Mouse (Mus musculus) intestine, embryonic 14.5 days (tissue): ENCODE results near the gene G6pdx. TPM values are rescaled to one million over a fixed set of nuclear protein-coding genes. Genes with fewer than 3 reads are reported as not detected.

Source experiments
- ATAC-seq: fragments of 200-750 bp; cut with Nextera tagmentation; replicated peaks from 2 replicates; pipeline ENCODE4 v1.8.0; 2017; ENCODE audit warnings: low read depth, moderate number of reproducible peaks, moderate TSS enrichment, moderate library complexity; ENCODE audit not compliant: low FRiP score, low TSS enrichment
- DNase-seq: peaks from one replicate; pipeline ENCODE4 v3.0.0-alpha.2; 2018; ENCODE audit warnings: low spot score
- H3K27ac ChIP-seq: fragments of 300-500 bp; sonication (generic); 2 replicates; pipeline ENCODE4 v1.5.1; 2014; ENCODE audit warnings: low read depth, mild to moderate bottlenecking, control low read depth
- H3K27me3 ChIP-seq: fragments of 300-500 bp; sonication (generic); replicated peaks from 2 replicates; pipeline ENCODE4 v1.6.1; 2014; ENCODE audit warnings: low read length, control low read depth; ENCODE audit not compliant: control insufficient read depth, insufficient read depth
- H3K36me3 ChIP-seq: fragments of 300-500 bp; sonication (generic); 2 replicates; pipeline ENCODE4 v1.6.1; 2014; ENCODE audit warnings: low read length, control low read depth; ENCODE audit not compliant: control insufficient read depth, insufficient read depth
- H3K4me1 ChIP-seq: fragments of 300-500 bp; sonication (generic); replicated peaks from 2 replicates; pipeline ENCODE4 v1.6.1; 2014; ENCODE audit warnings: low read length, control low read depth, mixed read lengths; ENCODE audit not compliant: control insufficient read depth, insufficient read depth
- H3K4me2 ChIP-seq: fragments of 300-500 bp; sonication (generic); 2 replicates; pipeline ENCODE4 v1.6.1; 2014; ENCODE audit warnings: low read length
- H3K4me3 ChIP-seq: fragments of 300-500 bp; sonication (generic); 2 replicates; pipeline ENCODE4 v1.5.1; 2014; ENCODE audit warnings: low read depth, low read length, control low read depth, mixed read lengths
- H3K9ac ChIP-seq: fragments of 300-500 bp; sonication (generic); 2 replicates; pipeline ENCODE4 v1.6.1; 2014; ENCODE audit warnings: mild to moderate bottlenecking, low read length
- H3K9me3 ChIP-seq: fragments of 300-500 bp; sonication (generic); 2 replicates; pipeline ENCODE4 v1.6.1; 2016; ENCODE audit warnings: low read length, control low read depth; ENCODE audit not compliant: control insufficient read depth
- WGBS: fragments of 180-500 bp; shearing (Covaris S2); extraction: QIAGEN DNeasy Blood & Tissue Kit; methylation state at CpG from one replicate; pipeline ENCODE4 v1.1.7; 2014; 5-methylcytosine and 5-hydroxymethylcytosine counted together
- polyA plus RNA-seq: library from polyadenylated mRNA; unstranded; fragments of >200 nt; fragmentation: Nextera tagmentation; extraction: Ambion mirVana; gene quantifications from 2 replicates; pipeline ENCODE4 v1.2.1, GENCODE M21; 2014

Gene G6pdx
- polyA plus RNA-seq, 1 experiment from 2014 or later = 52.9 TPM

DNA sequence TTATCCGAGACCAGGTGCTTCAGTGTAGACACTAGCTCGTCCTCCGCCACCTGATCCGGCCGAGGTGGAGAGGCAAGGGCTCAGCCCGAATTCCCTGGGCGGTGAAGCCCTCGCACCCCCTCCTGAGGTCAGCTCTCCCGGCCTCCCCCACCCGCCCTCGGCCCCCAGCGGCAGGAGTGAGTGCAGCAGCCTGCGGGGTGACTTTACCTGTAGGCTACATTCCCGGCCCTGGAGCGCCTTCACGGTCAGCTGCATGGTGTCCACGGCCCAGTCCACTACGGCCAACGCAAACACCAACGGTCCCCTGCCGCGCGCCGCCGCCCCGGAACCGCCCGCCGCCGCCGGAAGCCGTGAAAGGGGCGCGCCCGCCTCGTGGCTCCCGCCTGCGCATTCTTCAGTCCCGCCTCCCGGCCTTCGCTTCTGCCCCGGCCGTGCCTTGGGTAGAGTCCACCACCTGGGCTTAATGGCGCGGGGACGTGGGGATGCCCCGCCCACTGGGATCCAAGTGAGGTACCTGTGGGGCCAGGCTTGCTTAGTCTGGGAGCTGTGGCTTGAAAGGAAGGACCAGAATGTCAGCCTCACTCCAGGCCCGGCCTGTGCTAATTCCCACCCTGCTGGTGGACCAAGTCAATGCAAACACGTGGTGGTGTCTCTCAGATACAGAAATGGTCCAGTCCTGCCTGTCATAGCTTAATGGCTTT is 60.6 kb downstream of the G6pdx start:
- H3K4me2 ChIP-seq = peak overlapping the region; percentile 59
- peak overlapping the region; percentile 54 for H3K4me3 ChIP-seq
- H3K27ac ChIP-seq = peak overlapping the region; percentile 65; the same call in 1 of the 2 replicates
- H3K4me1 ChIP-seq = no peaks in the 10 kb centered on the region; the same call in 1 of the 2 replicates
- peaks cover 14% of the 10 kb centered on the region for H3K36me3 ChIP-seq
- DNase-seq (peak; percentile 75), ATAC-seq (peak; percentile 85)
- peak overlapping the region; percentile 65 for H3K9ac ChIP-seq
- H3K9me3 ChIP-seq = no peaks in the 10 kb centered on the region
- H3K27me3 ChIP-seq = no peaks in the 10 kb centered on the region
- 18% methylated on average over 41 of the region's 49 CpGs for WGBS

DNA sequence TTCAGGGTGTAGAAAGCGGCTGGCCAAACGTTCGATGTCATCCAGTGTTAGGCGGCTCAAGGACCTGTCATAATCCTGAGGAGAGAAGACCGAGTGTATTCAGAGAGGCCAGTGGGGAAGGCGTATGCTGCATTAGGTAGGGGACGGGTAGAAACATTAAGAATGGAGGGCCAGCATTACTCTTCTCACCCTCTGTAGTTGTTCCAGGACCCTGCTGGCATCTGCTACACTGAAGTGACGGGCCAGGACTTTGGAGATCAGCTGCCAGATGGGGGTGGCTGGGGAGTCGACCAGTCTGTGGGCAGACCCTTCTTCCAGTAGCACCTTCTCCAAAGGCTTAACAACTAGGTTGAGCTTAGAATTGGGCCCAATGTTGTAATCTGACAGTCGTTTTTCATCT is 61.5 kb downstream of the G6pdx start:
- H3K27ac ChIP-seq = 0 out of 2 replicates have a peak overlapping the region, but pooled peaks have one; percentile 65

More for the DNA sequence above, 61.5 kb downstream of the G6pdx start:
- Histone ChIP-seq H3K9ac (peak overlapping the region; percentile 65), H3K4me1 (no peaks in the 10 kb centered on the region; the same call in 1 of the 2 replicates), H3K27me3 (no peaks in the 10 kb centered on the region), H3K36me3 (peaks cover 14% of the 10 kb centered on the region), H3K4me2 (peak overlapping the region; percentile 59), H3K9me3 (no peaks in the 10 kb centered on the region), H3K4me3 (peak overlapping the region; percentile 54)
- ATAC-seq (no peak), DNase-seq (no peak)
- 60% methylated on average over 10 of the region's 10 CpGs for WGBS

Other genes with a start within 250 kb of the G6pdx start
- 495 and 548 TPM in 2 replicates for gene Flna, start 179.4 kb downstream of the G6pdx start, polyA plus RNA-seq
- gene Emd, start 174.5 kb downstream of the G6pdx start, polyA plus RNA-seq = 30.4 and 30.7 TPM in 2 replicates
- gene Rpl10, start 158.4 kb downstream of the G6pdx start, polyA plus RNA-seq = 990 and 1,020 TPM in 2 replicates
- 60.6 and 67.6 TPM in 2 replicates for gene Taz, start 147.3 kb downstream of the G6pdx start, polyA plus RNA-seq
- 10.1 and 10.6 TPM in 2 replicates for gene Dnase1l1, start 146.9 kb downstream of the G6pdx start, polyA plus RNA-seq
- 103 and 107 TPM in 2 replicates for gene Atp6ap1, start 132.1 kb downstream of the G6pdx start, polyA plus RNA-seq
- gene Gdi1, start 124.2 kb downstream of the G6pdx start, polyA plus RNA-seq = 165 and 194 TPM in 2 replicates
- gene Fam50a, start 116.2 kb downstream of the G6pdx start, polyA plus RNA-seq = 50.4 and 55.0 TPM in 2 replicates
- gene Plxna3, start 100.1 kb downstream of the G6pdx start, polyA plus RNA-seq = 11.9 and 13.1 TPM in 2 replicates
- 99.2 and 108 TPM in 2 replicates for gene Lage3, start 75.6 kb downstream of the G6pdx start, polyA plus RNA-seq
- gene Ubl4a, start 56.0 kb downstream of the G6pdx start, polyA plus RNA-seq = 74.7 and 79.1 TPM in 2 replicates
- 16.8 and 18.7 TPM in 2 replicates for gene Slc10a3, start 55.8 kb downstream of the G6pdx start, polyA plus RNA-seq
- gene Fam3a, start 35.9 kb downstream of the G6pdx start, polyA plus RNA-seq = 35.6 and 36.7 TPM in 2 replicates
- gene Ikbkg, start 35.9 kb downstream of the G6pdx start, polyA plus RNA-seq = 20.2 TPM in 2 replicates
- not detected in 2 replicates for gene Gm6880, start 52.2 kb upstream of the G6pdx start, polyA plus RNA-seq
- not detected in 2 replicates for gene Olfr1326-ps1, start 145.7 kb upstream of the G6pdx start, polyA plus RNA-seq
- not detected in 2 replicates for gene Olfr1325, start 163.5 kb upstream of the G6pdx start, polyA plus RNA-seq
- not detected in 2 replicates for gene Gm5640, start 216.4 kb upstream of the G6pdx start, polyA plus RNA-seq